Mouse (Mus musculus): ENCODE data around the gene Pth1r. TPM values are rescaled to one million over a fixed set of nuclear protein-coding genes. Genes with fewer than 3 reads are reported as not detected.
A peak's percentile ranks its signal among the peaks of the same experiment; 100 is the strongest.

The Pth1r gene
- polyA plus RNA-seq, 1 experiment from 2014 or later, result 17.9 TPM

- ATAC-seq (ENCODE audit: insufficient read depth, low FRiP score), result no peak
- Histone ChIP-seq H3K27ac (ENCODE audit: low read length) (no peak overlapping the region), H3K4me3 (replicated peaks; ENCODE audit: low read length) (no peak overlapping the region), H3K9me3 (replicated peaks; ENCODE audit: control insufficient read depth, low read length) (no peaks in the 10 kb centered on the region), H3K36me3 (ENCODE audit: control insufficient read depth, insufficient read depth, low read length) (0 out of 2 replicates have a peak, but pooled peaks cover 4% of the 10 kb centered on the region), H3K4me2 (ENCODE audit: low read depth, low read length) (no peak overlapping the region), H3K9ac (ENCODE audit: low read length) (no peak overlapping the region), H3K4me1 (ENCODE audit: control insufficient read depth, insufficient read depth, low read length) (no peaks in the 10 kb centered on the region), H3K27me3 (ENCODE audit: control insufficient read depth, insufficient read depth, low read length) (no peaks in the 10 kb centered on the region)
- WGBS, result 53% methylated on average over 1 of the region's 1 CpGs
Measured at GRCm38 (mm10) chr9:110715426-110715825, 31.5 kb downstream of the Pth1r start.

- H3K36me3 ChIP-seq (ENCODE audit: control insufficient read depth, insufficient read depth, low read length), result peaks cover 4% of the 10 kb centered on the region; the same call in 1 of the 2 replicates
- H3K27ac ChIP-seq (ENCODE audit: low read length), result no peak overlapping the region
- 52% methylated on average over 1 of the region's 1 CpGs for WGBS
- H3K4me2 ChIP-seq (ENCODE audit: low read depth, low read length), result no peak overlapping the region
- no peak for ATAC-seq (ENCODE audit: insufficient read depth, low FRiP score)
- H3K27me3 ChIP-seq (ENCODE audit: control insufficient read depth, insufficient read depth, low read length), result no peaks in the 10 kb centered on the region
- H3K9ac ChIP-seq (ENCODE audit: low read length), result no peak overlapping the region
- H3K4me3 ChIP-seq (replicated peaks; ENCODE audit: low read length), result no peak overlapping the region
- no peaks in the 10 kb centered on the region for H3K9me3 ChIP-seq (replicated peaks; ENCODE audit: control insufficient read depth, low read length)
- peaks cover 6% of the 10 kb centered on the region; the same call in 1 of the 2 replicates for H3K4me1 ChIP-seq (ENCODE audit: control insufficient read depth, insufficient read depth, low read length)
Measured at GRCm38 (mm10) chr9:110713389-110713788, 33.6 kb downstream of the Pth1r start.

DNA sequence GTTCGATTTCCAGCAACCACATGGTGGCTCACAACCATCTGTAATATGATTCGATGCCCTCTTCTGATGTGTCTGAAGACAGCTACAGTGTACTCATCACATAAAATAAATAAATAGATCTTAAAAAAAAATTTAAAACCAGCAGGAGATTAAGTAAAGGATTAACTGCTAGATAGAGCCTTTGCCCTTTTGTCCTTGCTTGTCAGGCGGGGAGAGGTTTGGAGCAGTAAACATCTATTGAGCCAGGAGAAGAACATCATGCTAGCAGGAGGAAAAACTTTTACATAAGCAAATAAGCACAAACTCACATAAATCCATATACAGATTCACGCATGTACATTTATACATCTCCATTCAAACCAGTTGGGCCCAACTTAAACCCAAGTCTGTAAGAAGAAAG is 34.4 kb downstream of the Pth1r start:
- Histone ChIP-seq H3K27ac (ENCODE audit: low read length) (no peak overlapping the region), H3K9me3 (replicated peaks; ENCODE audit: control insufficient read depth, low read length) (no peaks in the 10 kb centered on the region), H3K9ac (ENCODE audit: low read length) (no peak overlapping the region), H3K4me3 (replicated peaks; ENCODE audit: low read length) (no peak overlapping the region), H3K4me1 (ENCODE audit: control insufficient read depth, insufficient read depth, low read length) (peaks cover 6% of the 10 kb centered on the region; the same call in 1 of the 2 replicates), H3K4me2 (ENCODE audit: low read depth, low read length) (no peak overlapping the region), H3K27me3 (ENCODE audit: control insufficient read depth, insufficient read depth, low read length) (no peaks in the 10 kb centered on the region), H3K36me3 (ENCODE audit: control insufficient read depth, insufficient read depth, low read length) (peaks cover 4% of the 10 kb centered on the region; the same call in 1 of the 2 replicates)
- WGBS, result 79% methylated on average over 4 of the region's 4 CpGs
- ATAC-seq (ENCODE audit: insufficient read depth, low FRiP score), result no peak

GRCm38 (mm10) chr9:110711996-110712395 is 34.9 kb downstream of the Pth1r start:
- Histone ChIP-seq H3K4me1 (ENCODE audit: control insufficient read depth, insufficient read depth, low read length) (peaks cover 6% of the 10 kb centered on the region; the same call in 1 of the 2 replicates), H3K36me3 (ENCODE audit: control insufficient read depth, insufficient read depth, low read length) (peaks cover 4% of the 10 kb centered on the region; the same call in 1 of the 2 replicates), H3K27ac (ENCODE audit: low read length) (no peak overlapping the region), H3K4me2 (ENCODE audit: low read depth, low read length) (no peak overlapping the region), H3K27me3 (ENCODE audit: control insufficient read depth, insufficient read depth, low read length) (no peaks in the 10 kb centered on the region), H3K4me3 (replicated peaks; ENCODE audit: low read length) (no peak overlapping the region), H3K9ac (ENCODE audit: low read length) (no peak overlapping the region), H3K9me3 (replicated peaks; ENCODE audit: control insufficient read depth, low read length) (no peaks in the 10 kb centered on the region)
- 89% methylated on average over 6 of the region's 6 CpGs for WGBS
- no peak for ATAC-seq (ENCODE audit: insufficient read depth, low FRiP score)

DNA sequence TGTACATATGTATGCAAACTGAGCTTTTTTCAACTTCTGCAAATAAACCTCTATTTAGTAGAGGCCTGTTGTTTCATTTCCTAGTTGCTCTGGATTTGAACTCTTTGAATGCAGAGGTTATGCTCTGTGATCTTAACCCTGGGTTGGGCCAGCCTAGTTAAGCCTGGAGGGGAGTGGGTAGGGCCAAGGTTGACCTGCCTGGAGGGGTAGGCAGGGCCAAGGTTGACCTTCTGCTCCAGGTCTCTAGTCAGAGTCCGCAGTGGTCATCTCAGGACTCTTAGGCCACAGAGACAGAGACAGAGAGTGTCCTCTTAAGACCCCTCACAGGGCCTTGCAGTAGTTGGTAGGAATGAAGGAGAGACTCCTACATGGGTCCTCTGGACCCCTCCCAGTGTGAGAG is 35.4 kb downstream of the Pth1r start:
- WGBS, result 86% methylated on average over 1 of the region's 1 CpGs
- ATAC-seq (ENCODE audit: insufficient read depth, low FRiP score), result no peak
- peaks cover 6% of the 10 kb centered on the region; the same call in 1 of the 2 replicates for H3K4me1 ChIP-seq (ENCODE audit: control insufficient read depth, insufficient read depth, low read length)
- H3K27ac ChIP-seq (ENCODE audit: low read length), result no peak overlapping the region
- H3K36me3 ChIP-seq (ENCODE audit: control insufficient read depth, insufficient read depth, low read length), result peaks cover 4% of the 10 kb centered on the region; the same call in 1 of the 2 replicates
- no peak overlapping the region for H3K9ac ChIP-seq (ENCODE audit: low read length)
- H3K27me3 ChIP-seq (ENCODE audit: control insufficient read depth, insufficient read depth, low read length), result no peaks in the 10 kb centered on the region
- H3K9me3 ChIP-seq (replicated peaks; ENCODE audit: control insufficient read depth, low read length), result no peaks in the 10 kb centered on the region
- no peak overlapping the region for H3K4me3 ChIP-seq (replicated peaks; ENCODE audit: low read length)
- no peak overlapping the region for H3K4me2 ChIP-seq (ENCODE audit: low read depth, low read length)

DNA sequence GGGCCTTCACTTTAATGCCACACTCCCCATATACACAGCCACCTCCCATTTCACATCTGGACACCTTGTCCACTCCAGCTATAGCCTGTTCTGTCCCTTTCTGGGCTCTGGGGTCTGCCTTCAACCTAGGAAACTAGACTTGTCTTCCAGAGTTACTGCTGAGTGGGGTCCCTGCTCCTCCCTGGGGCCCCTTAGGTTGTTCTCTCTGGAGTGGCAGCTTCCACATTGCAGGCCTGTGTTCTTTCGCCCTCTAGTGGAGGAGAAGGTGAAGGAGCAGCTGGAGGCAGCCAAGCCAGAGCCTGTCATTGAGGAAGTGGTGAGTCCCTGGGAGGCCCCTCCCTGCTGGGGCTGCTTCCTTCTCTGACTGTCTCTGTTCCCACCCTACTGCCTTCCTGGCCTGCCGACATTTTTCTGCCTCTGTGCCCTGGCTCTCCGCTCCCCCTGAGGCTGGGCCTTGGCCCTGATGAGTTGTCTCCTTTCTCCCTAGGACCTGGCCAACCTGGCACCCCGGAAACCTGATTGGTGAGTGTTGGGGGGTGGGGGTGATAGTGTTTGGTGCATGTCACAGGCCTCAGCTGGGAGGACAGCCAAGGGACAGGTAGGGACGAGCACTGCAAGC is 37.2 kb downstream of the Pth1r start:
- H3K4me1 ChIP-seq (ENCODE audit: control insufficient read depth, insufficient read depth, low read length), result peaks cover 6% of the 10 kb centered on the region; the same call in 1 of the 2 replicates
- peak overlapping the region; percentile 68 for H3K9ac ChIP-seq (ENCODE audit: low read length)
- peak; percentile 90 for ATAC-seq (ENCODE audit: insufficient read depth, low FRiP score)
- peaks cover 4% of the 10 kb centered on the region; the same call in 1 of the 2 replicates for H3K36me3 ChIP-seq (ENCODE audit: control insufficient read depth, insufficient read depth, low read length)
- H3K4me2 ChIP-seq (ENCODE audit: low read depth, low read length), result peak overlapping the region; percentile 46
- 27% methylated on average over 5 of the region's 5 CpGs for WGBS
- H3K27ac ChIP-seq (ENCODE audit: low read length), result peak overlapping the region; percentile 61
- H3K27me3 ChIP-seq (ENCODE audit: control insufficient read depth, insufficient read depth, low read length), result no peaks in the 10 kb centered on the region
- peak overlapping the region; percentile 29 for H3K4me3 ChIP-seq (replicated peaks; ENCODE audit: low read length)
- no peaks in the 10 kb centered on the region for H3K9me3 ChIP-seq (replicated peaks; ENCODE audit: control insufficient read depth, low read length)

- Histone ChIP-seq H3K9me3 (replicated peaks; ENCODE audit: control insufficient read depth, low read length) (no peaks in the 10 kb centered on the region), H3K27me3 (ENCODE audit: control insufficient read depth, insufficient read depth, low read length) (no peaks in the 10 kb centered on the region), H3K9ac (ENCODE audit: low read length) (peak overlapping the region; percentile 35; the same call in 1 of the 2 replicates), H3K4me1 (ENCODE audit: control insufficient read depth, insufficient read depth, low read length) (peaks cover 16% of the 10 kb centered on the region; the same call in 1 of the 2 replicates), H3K4me3 (replicated peaks; ENCODE audit: low read length) (no peak overlapping the region), H3K4me2 (ENCODE audit: low read depth, low read length) (no peak overlapping the region), H3K36me3 (ENCODE audit: control insufficient read depth, insufficient read depth, low read length) (no peaks in the 10 kb centered on the region; the same call in 1 of the 2 replicates), H3K27ac (ENCODE audit: low read length) (no peak overlapping the region; the same call in 1 of the 2 replicates)
- WGBS, result 72% methylated on average over 5 of the region's 5 CpGs
- no peak for ATAC-seq (ENCODE audit: insufficient read depth, low FRiP score)
Measured at GRCm38 (mm10) chr9:110706784-110707183, 40.2 kb downstream of the Pth1r start.

DNA sequence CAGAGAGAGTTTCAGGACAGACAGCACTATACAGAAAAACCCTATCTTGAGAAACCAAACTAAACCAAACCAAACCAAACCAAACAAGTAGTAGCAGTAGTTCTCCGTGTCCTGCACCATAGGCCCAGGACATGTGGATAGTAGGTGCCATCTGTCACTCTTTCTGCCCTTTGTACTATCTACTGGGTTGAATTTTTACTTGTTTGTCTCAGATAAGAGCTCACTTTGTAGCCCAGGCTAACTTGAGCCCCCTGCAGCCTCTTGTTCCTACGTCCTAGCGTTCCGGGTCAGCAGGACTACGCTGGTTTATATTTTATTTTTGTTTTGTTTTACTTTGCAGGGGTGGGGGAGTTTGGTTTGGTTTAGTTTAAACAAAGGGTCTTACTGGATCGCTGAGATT is 43.0 kb downstream of the Pth1r start:
- no peak overlapping the region for H3K4me2 ChIP-seq (ENCODE audit: low read depth, low read length)
- no peak overlapping the region for H3K4me3 ChIP-seq (replicated peaks; ENCODE audit: low read length)
- no peak overlapping the region for H3K9ac ChIP-seq (ENCODE audit: low read length)
- no peaks in the 10 kb centered on the region for H3K9me3 ChIP-seq (replicated peaks; ENCODE audit: control insufficient read depth, low read length)
- H3K27ac ChIP-seq (ENCODE audit: low read length), result no peak overlapping the region; the same call in 1 of the 2 replicates
- peaks cover 13% of the 10 kb centered on the region; the same call in 1 of the 2 replicates for H3K4me1 ChIP-seq (ENCODE audit: control insufficient read depth, insufficient read depth, low read length)
- no peaks in the 10 kb centered on the region for H3K27me3 ChIP-seq (ENCODE audit: control insufficient read depth, insufficient read depth, low read length)
- ATAC-seq (ENCODE audit: insufficient read depth, low FRiP score), result no peak
- no peaks in the 10 kb centered on the region; the same call in 1 of the 2 replicates for H3K36me3 ChIP-seq (ENCODE audit: control insufficient read depth, insufficient read depth, low read length)
- WGBS, result 75% methylated on average over 6 of the region's 6 CpGs

GRCm38 (mm10) chr9:110702848-110703247 is 44.1 kb downstream of the Pth1r start:
- no peaks in the 10 kb centered on the region for H3K9me3 ChIP-seq (replicated peaks; ENCODE audit: control insufficient read depth, low read length)
- H3K9ac ChIP-seq (ENCODE audit: low read length), result 0 out of 2 replicates have a peak overlapping the region, but pooled peaks have one; percentile 10
- peaks cover 13% of the 10 kb centered on the region; the same call in 1 of the 2 replicates for H3K4me1 ChIP-seq (ENCODE audit: control insufficient read depth, insufficient read depth, low read length)
- H3K27ac ChIP-seq (ENCODE audit: low read length), result peak overlapping the region; percentile 69
- peak; percentile 37; the same call in 1 of the 2 replicates for ATAC-seq (ENCODE audit: insufficient read depth, low FRiP score)
- no peaks in the 10 kb centered on the region for H3K36me3 ChIP-seq (ENCODE audit: control insufficient read depth, insufficient read depth, low read length)
- WGBS, result 70% methylated on average over 1 of the region's 1 CpGs
- no peak overlapping the region for H3K4me3 ChIP-seq (replicated peaks; ENCODE audit: low read length)
- no peaks in the 10 kb centered on the region for H3K27me3 ChIP-seq (ENCODE audit: control insufficient read depth, insufficient read depth, low read length)
- H3K4me2 ChIP-seq (ENCODE audit: low read depth, low read length), result no peak overlapping the region

Measured in stomach, embryonic 16.5 days (tissue).